Mouse (Mus musculus) embryo, embryonic 11.5 days (tissue): Measurements from ENCODE around the gene Gpatch3.

Experiments used
- DNase-seq: peaks from one replicate; pipeline ENCODE4 v3.0.0-alpha.2; 2012; ENCODE audit warnings: low read depth, low spot score

The Gpatch3 gene

GRCm38 (mm10) chr4:133574070-133574842, at the start of gene Gpatch3:
TSS of gene Gpatch3 (plus strand) at chr4:133574745.
- DNase-seq: peak; percentile 88

- DNase-seq: no peak
Observed at GRCm38 (mm10) chr4:133527788-133528187, 46.8 kb upstream of the Gpatch3 start.

- no peak for DNase-seq
Observed at GRCm38 (mm10) chr4:133532777-133533176, 41.8 kb upstream of the Gpatch3 start.

- no peak for DNase-seq
Observed at GRCm38 (mm10) chr4:133536081-133536480, 38.5 kb upstream of the Gpatch3 start.

- no peak for DNase-seq
Observed at GRCm38 (mm10) chr4:133536652-133537051, 37.9 kb upstream of the Gpatch3 start.

GRCm38 (mm10) chr4:133545272-133546231, 29.0 kb upstream of the Gpatch3 start, which contains the start of gene Nudc:
TSS of gene Nudc (minus strand) at chr4:133545996.
- peak; percentile 93 for DNase-seq

GRCm38 (mm10) chr4:133552029-133552428, 22.5 kb upstream of the Gpatch3 start:
- no peak for DNase-seq

- DNase-seq: no peak
Observed at GRCm38 (mm10) chr4:133552768-133553447, 21.6 kb upstream of the Gpatch3 start, which contains the start of gene Nr0b2. TSS of gene Nr0b2 (plus strand) at chr4:133553376.

GRCm38 (mm10) chr4:133553448-133554330, 20.9 kb upstream of the Gpatch3 start:
- DNase-seq: no peak

- no peak for DNase-seq
Observed at GRCm38 (mm10) chr4:133557041-133557717, 17.4 kb upstream of the Gpatch3 start.

- DNase-seq: no peak
Observed at GRCm38 (mm10) chr4:133559846-133560245, 14.7 kb upstream of the Gpatch3 start.

GRCm38 (mm10) chr4:133561622-133562021, 12.9 kb upstream of the Gpatch3 start:
- DNase-seq: no peak

GRCm38 (mm10) chr4:133563123-133563571, 11.4 kb upstream of the Gpatch3 start:
- DNase-seq: no peak

GRCm38 (mm10) chr4:133567251-133567650, 7.3 kb upstream of the Gpatch3 start:
- DNase-seq: no peak

- no peak for DNase-seq
Observed at GRCm38 (mm10) chr4:133569291-133570065, 5.1 kb upstream of the Gpatch3 start.

- no peak for DNase-seq
Observed at GRCm38 (mm10) chr4:133570066-133570466, 4.5 kb upstream of the Gpatch3 start.

GRCm38 (mm10) chr4:133574843-133575202, 278 bp downstream of the Gpatch3 start:
- DNase-seq: no peak

- DNase-seq: no peak
Observed at GRCm38 (mm10) chr4:133577983-133578382, 3.4 kb downstream of the Gpatch3 start.

GRCm38 (mm10) chr4:133583690-133584058, 9.1 kb downstream of the Gpatch3 start:
- DNase-seq: no peak
